Mouse (Mus musculus) kidney, adult 8-10 months (tissue): Measurements from ENCODE around the gene Ndnf.

Experiments
- DNase-seq, 2 experiments: peaks; one replicate each; pipeline ENCODE4 v3.0.0; 2022

Ndnf gene

GRCm38 (mm10) chr6:65758214-65758613, 86.8 kb downstream of the Ndnf start:
- no peak for DNase-seq

- no peak for DNase-seq
These were observed 87.8 kb downstream of the Ndnf start for GRCm38 (mm10) chr6:65759174-65759573.

GRCm38 (mm10) chr6:65760073-65760472, 88.7 kb downstream of the Ndnf start:
- no peak for DNase-seq
